Mouse (Mus musculus) limb, embryonic 10.5 days (tissue): Measurements from ENCODE around the gene Itpr1. TPM values are rescaled to one million over a fixed set of nuclear protein-coding genes. Genes with fewer than 3 reads are reported as not detected.
A peak's percentile ranks its signal among the peaks of the same experiment; 100 is the strongest.

Experiments used
- DNase-seq: peaks from one replicate; pipeline ENCODE4 v3.0.0-alpha.2; 2017; ENCODE audit warnings: low spot score
- H3K27ac ChIP-seq: fragments of 300-500 bp; sonication (generic); 2 replicates; pipeline ENCODE4 v1.5.1; 2016; ENCODE audit warnings: mild to moderate bottlenecking
- H3K27me3 ChIP-seq: fragments of 300-500 bp; sonication (generic); 2 replicates; pipeline ENCODE4 v1.6.1; 2016; ENCODE audit warnings: low read depth, mild to moderate bottlenecking; ENCODE audit not compliant: poor library complexity, severe bottlenecking
- H3K36me3 ChIP-seq: fragments of 300-500 bp; sonication (generic); 2 replicates; pipeline ENCODE4 v1.6.1; 2016; ENCODE audit warnings: mild to moderate bottlenecking, moderate library complexity
- H3K4me1 ChIP-seq: fragments of 300-500 bp; sonication (generic); 2 replicates; pipeline ENCODE4 v1.6.1; 2016
- H3K4me3 ChIP-seq: fragments of 300-500 bp; sonication (generic); 2 replicates; pipeline ENCODE4 v1.5.1; 2016; ENCODE audit warnings: mild to moderate bottlenecking, moderate library complexity
- H3K9me3 ChIP-seq: fragments of 300-500 bp; sonication (generic); replicated peaks from 2 replicates; pipeline ENCODE4 v1.6.1; 2016; ENCODE audit warnings: mild to moderate bottlenecking
- WGBS: fragments of 180-500 bp; shearing (Covaris S2); methylation state at CpG from one replicate; pipeline ENCODE4 v1.1.7; 2016; 5-methylcytosine and 5-hydroxymethylcytosine counted together
- polyA plus RNA-seq: library from polyadenylated mRNA; unstranded; fragments of >200 nt; fragmentation: Nextera tagmentation; extraction: Ambion mirVana; gene quantifications from 2 replicates; pipeline ENCODE4 v1.2.1, GENCODE M21; 2016

Gene Itpr1
- polyA plus RNA-seq, 1 experiment from 2014 or later, result 9.8 TPM

- no peaks in the 10 kb centered on the region for H3K27me3 ChIP-seq
- no peak for DNase-seq
- H3K4me3 ChIP-seq, result no peak overlapping the region
- H3K36me3 ChIP-seq, result peaks cover 38% of the 10 kb centered on the region
- H3K27ac ChIP-seq, result no peak overlapping the region
- no peaks in the 10 kb centered on the region for H3K9me3 ChIP-seq
- no peaks in the 10 kb centered on the region for H3K4me1 ChIP-seq
- WGBS, result 71% methylated on average over 16 of the region's 16 CpGs
Measured at GRCm38 (mm10) chr6:108410771-108411170, 197.9 kb downstream of the Itpr1 start.

DNA sequence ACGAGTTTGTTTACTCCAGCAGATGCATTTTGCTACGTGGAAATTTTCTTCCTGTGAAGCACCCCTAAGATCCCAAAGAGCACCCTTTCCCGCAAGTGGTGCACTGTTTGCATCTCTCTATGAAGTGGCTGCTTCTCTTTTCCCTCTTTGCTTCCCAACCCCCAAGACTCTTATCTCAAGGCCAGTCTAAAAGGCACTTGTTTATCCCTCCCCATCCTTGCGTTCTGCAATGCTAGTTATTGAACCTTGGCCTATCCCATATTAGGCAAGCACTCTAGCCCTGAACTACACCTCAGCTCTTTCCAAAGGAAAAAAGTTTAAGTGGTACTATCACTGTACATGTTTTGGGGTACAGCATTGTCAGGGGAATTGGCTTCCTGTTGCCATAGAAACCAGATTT, 198.3 kb downstream of the Itpr1 start:
- DNase-seq, result no peak
- Histone ChIP-seq H3K27me3 (no peaks in the 10 kb centered on the region), H3K36me3 (peaks cover 35% of the 10 kb centered on the region), H3K4me3 (no peak overlapping the region), H3K4me1 (no peaks in the 10 kb centered on the region), H3K9me3 (no peaks in the 10 kb centered on the region), H3K27ac (no peak overlapping the region)
- 75% methylated on average over 4 of the region's 4 CpGs for WGBS

DNA sequence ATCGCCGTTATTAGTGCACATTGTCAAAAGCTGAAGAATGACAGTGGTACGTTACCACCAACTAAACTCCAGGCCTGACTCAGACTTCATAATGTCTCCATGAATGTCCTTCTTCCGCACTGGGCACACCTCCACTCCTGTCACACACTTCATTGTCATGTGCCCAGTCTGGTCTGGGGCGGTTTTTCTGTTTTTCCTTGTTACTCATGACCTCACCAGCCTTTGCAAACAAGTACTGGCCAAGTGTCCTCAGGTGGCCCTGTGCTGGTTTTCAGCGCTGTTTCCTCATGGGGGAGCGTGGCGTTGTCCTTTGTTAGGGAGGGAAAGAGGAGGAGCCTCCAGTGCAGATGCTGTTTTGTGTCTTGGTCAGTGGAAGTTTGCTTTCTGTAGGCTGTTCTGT, 200.1 kb downstream of the Itpr1 start:
- no peaks in the 10 kb centered on the region for H3K27me3 ChIP-seq
- WGBS, result 94% methylated on average over 8 of the region's 8 CpGs
- no peak for DNase-seq
- no peak overlapping the region for H3K27ac ChIP-seq
- H3K4me3 ChIP-seq, result no peak overlapping the region
- no peaks in the 10 kb centered on the region for H3K4me1 ChIP-seq
- H3K36me3 ChIP-seq, result peaks cover 30% of the 10 kb centered on the region
- no peaks in the 10 kb centered on the region for H3K9me3 ChIP-seq

GRCm38 (mm10) chr6:108413593-108413992, 200.7 kb downstream of the Itpr1 start:
- H3K36me3 ChIP-seq, result peaks cover 35% of the 10 kb centered on the region
- WGBS, result 94% methylated on average over 9 of the region's 9 CpGs

DNA sequence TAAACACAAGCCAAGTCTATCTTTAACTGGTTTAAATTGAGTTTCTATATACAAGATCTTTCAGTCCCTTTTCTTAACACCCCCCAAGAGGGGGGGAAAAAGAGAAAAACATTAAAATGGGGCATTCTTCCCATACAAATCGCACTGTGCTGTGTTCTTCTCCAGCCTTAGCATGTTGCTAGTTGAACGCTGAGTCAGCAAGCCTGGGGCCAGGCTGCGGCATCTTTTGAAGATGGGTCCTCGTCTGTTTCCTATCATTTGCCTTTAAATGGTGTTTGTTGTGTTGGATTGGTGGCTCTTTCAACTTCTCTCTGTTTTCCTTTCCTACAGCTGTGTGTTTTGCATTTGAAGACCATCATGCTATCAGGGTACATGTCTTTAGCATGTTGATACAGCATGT, 203.0 kb downstream of the Itpr1 start:
- WGBS, result 87% methylated on average over 4 of the region's 4 CpGs

More at GRCm38 (mm10) chr6:108413593-108413992, 200.7 kb downstream of the Itpr1 start:
- Histone ChIP-seq H3K4me3 (no peak overlapping the region), H3K4me1 (no peaks in the 10 kb centered on the region), H3K9me3 (no peaks in the 10 kb centered on the region), H3K27me3 (no peaks in the 10 kb centered on the region), H3K27ac (no peak overlapping the region)
- no peak for DNase-seq

DNA sequence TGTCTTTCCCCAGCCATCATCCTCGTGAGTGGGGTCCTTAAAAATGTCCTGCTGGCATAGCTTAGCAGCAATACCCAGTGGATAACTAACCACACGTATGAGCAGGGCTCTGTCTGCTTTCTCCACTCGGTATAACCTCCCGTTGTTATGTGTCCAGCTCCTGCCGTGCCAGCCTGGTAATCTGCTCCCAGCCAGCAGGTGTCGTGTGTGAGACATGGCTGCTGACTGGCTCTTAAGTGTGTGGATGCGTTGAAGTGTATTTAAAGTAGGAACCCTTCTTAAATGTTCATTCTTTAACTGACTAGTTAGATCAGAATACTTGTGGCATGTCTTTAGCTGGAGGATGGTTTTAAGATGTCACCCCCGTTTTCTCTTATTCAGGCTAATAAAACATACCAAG, 204.6 kb downstream of the Itpr1 start:
- no peaks in the 10 kb centered on the region for H3K27me3 ChIP-seq
- H3K9me3 ChIP-seq, result no peaks in the 10 kb centered on the region
- DNase-seq, result peak; percentile 58
- no peak overlapping the region for H3K4me3 ChIP-seq
- peaks cover 28% of the 10 kb centered on the region for H3K36me3 ChIP-seq
- H3K27ac ChIP-seq, result no peak overlapping the region
- no peaks in the 10 kb centered on the region for H3K4me1 ChIP-seq
- WGBS, result 75% methylated on average over 8 of the region's 8 CpGs

More for the DNA sequence above, 203.0 kb downstream of the Itpr1 start:
- no peaks in the 10 kb centered on the region for H3K9me3 ChIP-seq
- no peak for DNase-seq
- H3K4me3 ChIP-seq, result no peak overlapping the region
- H3K4me1 ChIP-seq, result no peaks in the 10 kb centered on the region
- H3K27me3 ChIP-seq, result no peaks in the 10 kb centered on the region
- H3K36me3 ChIP-seq, result peaks cover 34% of the 10 kb centered on the region
- H3K27ac ChIP-seq, result no peak overlapping the region

GRCm38 (mm10) chr6:108418218-108418617, 205.3 kb downstream of the Itpr1 start:
- H3K27me3 ChIP-seq, result no peaks in the 10 kb centered on the region
- no peaks in the 10 kb centered on the region for H3K9me3 ChIP-seq
- H3K4me3 ChIP-seq, result no peak overlapping the region
- H3K4me1 ChIP-seq, result no peaks in the 10 kb centered on the region
- DNase-seq, result no peak
- WGBS, result 98% methylated on average over 7 of the region's 7 CpGs
- H3K27ac ChIP-seq, result no peak overlapping the region
- peaks cover 23% of the 10 kb centered on the region for H3K36me3 ChIP-seq

- DNase-seq, result no peak
- H3K27me3 ChIP-seq, result no peaks in the 10 kb centered on the region
- no peaks in the 10 kb centered on the region for H3K36me3 ChIP-seq
- no peak overlapping the region for H3K27ac ChIP-seq
- H3K9me3 ChIP-seq, result no peaks in the 10 kb centered on the region
- H3K4me3 ChIP-seq, result no peak overlapping the region
- H3K4me1 ChIP-seq, result peaks cover 5% of the 10 kb centered on the region; the same call in 1 of the 2 replicates
- 80% methylated on average over 9 of the region's 9 CpGs for WGBS
Measured at GRCm38 (mm10) chr6:108424749-108425584, 212.1 kb downstream of the Itpr1 start.

DNA sequence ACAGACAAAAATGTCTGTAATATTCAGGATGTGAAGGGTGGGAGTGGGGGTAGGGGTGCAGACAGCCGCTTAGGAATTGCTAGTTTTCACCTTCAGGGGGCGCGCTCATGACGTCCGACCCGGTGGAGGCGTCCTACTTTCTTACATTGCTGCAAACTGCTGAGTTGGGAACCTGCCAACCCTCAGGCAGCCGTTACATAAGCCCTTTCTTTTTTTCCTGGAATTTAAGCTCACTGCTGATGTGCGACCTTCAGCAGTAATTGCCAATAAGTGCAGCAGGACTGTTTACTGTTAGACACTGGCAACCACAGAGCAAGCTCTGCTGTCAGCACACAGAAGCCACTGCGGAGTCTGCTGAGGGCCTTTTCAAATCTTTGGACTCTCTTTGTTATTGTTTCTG, 213.9 kb downstream of the Itpr1 start:
- WGBS, result 33% methylated on average over 10 of the region's 10 CpGs
- Histone ChIP-seq H3K27ac (no peak overlapping the region), H3K27me3 (no peaks in the 10 kb centered on the region), H3K4me3 (no peak overlapping the region), H3K4me1 (peaks cover 5% of the 10 kb centered on the region; the same call in 1 of the 2 replicates), H3K36me3 (no peaks in the 10 kb centered on the region), H3K9me3 (no peaks in the 10 kb centered on the region)
- peak; percentile 59 for DNase-seq

GRCm38 (mm10) chr6:108428383-108428782, 215.5 kb downstream of the Itpr1 start:
- H3K4me1 ChIP-seq, result peaks cover 5% of the 10 kb centered on the region; the same call in 1 of the 2 replicates
- H3K27ac ChIP-seq, result no peak overlapping the region
- no peaks in the 10 kb centered on the region for H3K27me3 ChIP-seq
- no peaks in the 10 kb centered on the region for H3K9me3 ChIP-seq
- H3K4me3 ChIP-seq, result no peak overlapping the region
- H3K36me3 ChIP-seq, result no peaks in the 10 kb centered on the region
- DNase-seq, result no peak
- 89% methylated on average over 3 of the region's 3 CpGs for WGBS

- no peaks in the 10 kb centered on the region for H3K9me3 ChIP-seq
- no peak for DNase-seq
- H3K4me3 ChIP-seq, result no peak overlapping the region
- peaks cover 5% of the 10 kb centered on the region; the same call in 1 of the 2 replicates for H3K4me1 ChIP-seq
- H3K27me3 ChIP-seq, result no peaks in the 10 kb centered on the region
- H3K36me3 ChIP-seq, result no peaks in the 10 kb centered on the region
- no peak overlapping the region for H3K27ac ChIP-seq
- WGBS, result 92% methylated on average over 8 of the region's 8 CpGs
Measured at GRCm38 (mm10) chr6:108429950-108430349, 217.1 kb downstream of the Itpr1 start.

- peaks cover 11% of the 10 kb centered on the region for H3K4me1 ChIP-seq
- no peaks in the 10 kb centered on the region for H3K36me3 ChIP-seq
- no peak overlapping the region for H3K27ac ChIP-seq
- WGBS, result 81% methylated on average over 8 of the region's 8 CpGs
- H3K9me3 ChIP-seq, result no peaks in the 10 kb centered on the region
- no peak for DNase-seq
- H3K4me3 ChIP-seq, result no peak overlapping the region
- H3K27me3 ChIP-seq, result no peaks in the 10 kb centered on the region
Measured at GRCm38 (mm10) chr6:108431193-108431592, 218.3 kb downstream of the Itpr1 start.

GRCm38 (mm10) chr6:108432836-108433235, 219.9 kb downstream of the Itpr1 start:
- H3K27ac ChIP-seq, result no peak overlapping the region
- WGBS, result 88% methylated on average over 4 of the region's 4 CpGs
- no peak overlapping the region for H3K4me3 ChIP-seq
- H3K36me3 ChIP-seq, result no peaks in the 10 kb centered on the region
- peaks cover 25% of the 10 kb centered on the region for H3K4me1 ChIP-seq
- H3K9me3 ChIP-seq, result no peaks in the 10 kb centered on the region
- no peaks in the 10 kb centered on the region for H3K27me3 ChIP-seq
- DNase-seq, result no peak
